Mouse (Mus musculus) midbrain, embryonic 11.5 days (tissue): ENCODE results near the gene Vkorc1l1. TPM values are rescaled to one million over a fixed set of nuclear protein-coding genes. Genes with fewer than 3 reads are reported as not detected.

Experiments used
- ATAC-seq: fragments of 200-750 bp; cut with Nextera tagmentation; 2 replicates; pipeline ENCODE4 v1.8.0; 2017; ENCODE audit warnings: moderate TSS enrichment, moderate library complexity; ENCODE audit not compliant: low FRiP score
- DNase-seq: peaks from one replicate; pipeline ENCODE4 v3.0.0; 2015; ENCODE audit warnings: low spot score; ENCODE audit errors: missing footprints
- H3K27ac ChIP-seq: fragments of 300-500 bp; sonication (generic); 2 replicates; pipeline ENCODE4 v1.5.1; 2014; ENCODE audit warnings: low read depth, low read length
- H3K27me3 ChIP-seq: fragments of 300-500 bp; sonication (generic); 2 replicates; pipeline ENCODE4 v1.6.1; 2014; ENCODE audit warnings: mild to moderate bottlenecking, low read length, moderate library complexity, mixed read lengths; ENCODE audit not compliant: control insufficient read depth, insufficient read depth
- H3K36me3 ChIP-seq: fragments of 300-500 bp; sonication (generic); 2 replicates; pipeline ENCODE4 v1.6.1; 2014; ENCODE audit warnings: mild to moderate bottlenecking, low read length, moderate library complexity, mixed read lengths; ENCODE audit not compliant: control insufficient read depth, insufficient read depth
- H3K4me1 ChIP-seq: fragments of 300-500 bp; sonication (generic); 2 replicates; pipeline ENCODE4 v1.6.1; 2014; ENCODE audit warnings: low read length; ENCODE audit not compliant: control insufficient read depth, insufficient read depth
- H3K4me2 ChIP-seq: fragments of 300-500 bp; sonication (generic); 2 replicates; pipeline ENCODE4 v1.6.1; 2014; ENCODE audit warnings: mild to moderate bottlenecking, moderate library complexity
- H3K4me3 ChIP-seq: fragments of 300-500 bp; sonication (generic); 2 replicates; pipeline ENCODE4 v1.5.1; 2014; ENCODE audit warnings: low read depth, low read length
- H3K9ac ChIP-seq: fragments of 300-500 bp; sonication (generic); 2 replicates; pipeline ENCODE4 v1.6.1; 2014; ENCODE audit warnings: low read length
- H3K9me3 ChIP-seq: fragments of 300-500 bp; sonication (generic); 2 replicates; pipeline ENCODE4 v1.6.1; 2016; ENCODE audit warnings: low read length; ENCODE audit not compliant: control insufficient read depth
- WGBS: fragments of 180-500 bp; shearing (Covaris S2); extraction: QIAGEN DNeasy Blood & Tissue Kit; methylation state at CpG from one replicate; pipeline ENCODE4 v1.1.7; 2014; 5-methylcytosine and 5-hydroxymethylcytosine counted together
- polyA plus RNA-seq: library from polyadenylated mRNA; unstranded; fragments of >200 nt; fragmentation: Nextera tagmentation; extraction: Ambion mirVana; gene quantifications from 2 replicates; pipeline ENCODE4 v1.2.1, GENCODE M21; 2014

The Vkorc1l1 gene
- polyA plus RNA-seq, 1 experiment from 2014 or later: 36.8 TPM

- Histone ChIP-seq H3K4me2 (no peak overlapping the region), H3K9ac (no peak overlapping the region), H3K9me3 (no peaks in the 10 kb centered on the region), H3K36me3 (no peaks in the 10 kb centered on the region), H3K27ac (no peak overlapping the region), H3K27me3 (no peaks in the 10 kb centered on the region), H3K4me1 (no peaks in the 10 kb centered on the region), H3K4me3 (no peak overlapping the region)
- ATAC-seq (no peak), DNase-seq (no peak)
- 85% methylated on average over 4 of the region's 4 CpGs for WGBS
Observed at GRCm38 (mm10) chr5:129963224-129963623, 21.5 kb downstream of the Vkorc1l1 start.

GRCm38 (mm10) chr5:129966448-129966847 lies 24.7 kb downstream of the Vkorc1l1 start:
- DNase-seq (no peak), ATAC-seq (no peak)
- H3K9me3 ChIP-seq: no peaks in the 10 kb centered on the region
- no peaks in the 10 kb centered on the region for H3K27me3 ChIP-seq
- no peaks in the 10 kb centered on the region for H3K4me1 ChIP-seq
- no peak overlapping the region for H3K4me2 ChIP-seq
- no peak overlapping the region for H3K27ac ChIP-seq
- H3K36me3 ChIP-seq: no peaks in the 10 kb centered on the region
- no peak overlapping the region for H3K9ac ChIP-seq
- H3K4me3 ChIP-seq: no peak overlapping the region
- WGBS: 93% methylated on average over 3 of the region's 3 CpGs

- Histone ChIP-seq H3K36me3 (no peaks in the 10 kb centered on the region), H3K27ac (no peak overlapping the region), H3K9me3 (no peaks in the 10 kb centered on the region), H3K4me2 (no peak overlapping the region), H3K27me3 (no peaks in the 10 kb centered on the region), H3K4me1 (no peaks in the 10 kb centered on the region), H3K4me3 (no peak overlapping the region), H3K9ac (no peak overlapping the region)
- WGBS: 90% methylated on average over 7 of the region's 7 CpGs
- no peak for ATAC-seq
- DNase-seq: no peak
Observed at GRCm38 (mm10) chr5:129968417-129968816, 26.6 kb downstream of the Vkorc1l1 start.

DNA sequence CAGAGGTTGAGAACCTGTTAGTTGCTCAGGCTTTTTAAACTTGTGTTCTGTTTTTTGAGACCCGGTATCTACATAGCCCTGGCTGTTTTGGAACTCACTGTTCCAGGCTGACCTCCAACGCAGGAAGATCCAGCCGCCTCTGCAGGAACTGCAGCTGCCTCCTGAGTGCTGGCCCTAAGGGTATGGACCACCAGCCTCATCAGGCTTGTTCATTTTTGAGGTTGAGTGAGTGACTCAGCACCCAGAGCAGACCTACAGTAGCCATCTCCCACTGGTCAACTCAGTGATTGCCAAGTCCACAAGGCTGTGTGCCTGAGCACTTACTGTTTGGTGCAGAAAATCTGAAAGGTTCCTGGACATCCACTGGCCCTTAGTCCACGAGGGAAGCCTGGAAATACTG lies 29.7 kb downstream of the Vkorc1l1 start:
- H3K27ac ChIP-seq: no peak overlapping the region
- ATAC-seq (no peak), DNase-seq (no peak)
- 92% methylated on average over 4 of the region's 4 CpGs for WGBS
- no peaks in the 10 kb centered on the region for H3K36me3 ChIP-seq
- no peak overlapping the region for H3K4me2 ChIP-seq
- no peaks in the 10 kb centered on the region for H3K4me1 ChIP-seq
- no peaks in the 10 kb centered on the region for H3K9me3 ChIP-seq
- H3K4me3 ChIP-seq: no peak overlapping the region
- H3K27me3 ChIP-seq: no peaks in the 10 kb centered on the region
- no peak overlapping the region for H3K9ac ChIP-seq

- ATAC-seq (no peak), DNase-seq (no peak)
- 91% methylated on average over 4 of the region's 4 CpGs for WGBS
- no peak overlapping the region for H3K27ac ChIP-seq
- no peaks in the 10 kb centered on the region for H3K9me3 ChIP-seq
- H3K27me3 ChIP-seq: no peaks in the 10 kb centered on the region
- no peaks in the 10 kb centered on the region for H3K4me1 ChIP-seq
- no peak overlapping the region for H3K9ac ChIP-seq
- H3K36me3 ChIP-seq: no peaks in the 10 kb centered on the region
- H3K4me3 ChIP-seq: no peak overlapping the region
- no peak overlapping the region for H3K4me2 ChIP-seq
Observed at GRCm38 (mm10) chr5:129974354-129974753, 32.6 kb downstream of the Vkorc1l1 start.

- no peak overlapping the region for H3K4me2 ChIP-seq
- ATAC-seq: no peak
- H3K9ac ChIP-seq: no peak overlapping the region
- H3K27me3 ChIP-seq: no peaks in the 10 kb centered on the region
- no peak for DNase-seq
- H3K4me3 ChIP-seq: no peak overlapping the region
- no peaks in the 10 kb centered on the region for H3K4me1 ChIP-seq
- H3K27ac ChIP-seq: no peak overlapping the region
- no peaks in the 10 kb centered on the region for H3K36me3 ChIP-seq
- H3K9me3 ChIP-seq: no peaks in the 10 kb centered on the region
- WGBS: 96% methylated on average over 4 of the region's 4 CpGs
Observed at GRCm38 (mm10) chr5:129974866-129975311, 33.1 kb downstream of the Vkorc1l1 start.

GRCm38 (mm10) chr5:129977768-129978167 lies 36.0 kb downstream of the Vkorc1l1 start:
- Histone ChIP-seq H3K4me2 (no peak overlapping the region), H3K36me3 (no peaks in the 10 kb centered on the region), H3K4me1 (no peaks in the 10 kb centered on the region), H3K4me3 (no peak overlapping the region), H3K9me3 (no peaks in the 10 kb centered on the region), H3K27me3 (no peaks in the 10 kb centered on the region), H3K27ac (no peak overlapping the region), H3K9ac (no peak overlapping the region)
- WGBS: 88% methylated on average over 4 of the region's 4 CpGs
- DNase-seq (no peak), ATAC-seq (no peak)

GRCm38 (mm10) chr5:129978608-129979007 lies 36.8 kb downstream of the Vkorc1l1 start:
- H3K4me3 ChIP-seq: no peak overlapping the region
- no peak overlapping the region for H3K27ac ChIP-seq
- ATAC-seq (no peak), DNase-seq (no peak)
- H3K9ac ChIP-seq: no peak overlapping the region
- 93% methylated on average over 5 of the region's 5 CpGs for WGBS
- H3K27me3 ChIP-seq: no peaks in the 10 kb centered on the region
- H3K9me3 ChIP-seq: no peaks in the 10 kb centered on the region
- H3K36me3 ChIP-seq: no peaks in the 10 kb centered on the region
- no peak overlapping the region for H3K4me2 ChIP-seq
- no peaks in the 10 kb centered on the region for H3K4me1 ChIP-seq

DNA sequence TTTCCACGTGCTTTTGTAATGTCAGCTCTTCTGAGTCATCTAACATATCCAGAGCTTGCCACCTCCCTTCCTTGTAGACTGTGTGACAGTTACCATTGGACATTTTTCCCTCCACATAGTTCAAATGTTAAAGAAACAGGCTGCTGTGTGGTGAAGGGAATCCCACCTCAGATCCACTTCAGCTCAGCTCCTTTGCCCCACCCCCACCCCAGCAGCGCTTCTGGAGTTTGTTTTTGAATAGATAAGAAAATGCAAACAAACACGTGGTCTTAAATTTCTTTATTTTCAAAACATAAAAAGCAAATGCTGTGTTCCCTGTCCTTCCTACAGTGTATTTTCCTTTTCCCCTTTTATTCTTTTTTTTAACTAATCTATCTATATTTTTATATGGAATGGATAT lies 38.4 kb downstream of the Vkorc1l1 start:
- no peaks in the 10 kb centered on the region for H3K27me3 ChIP-seq
- H3K9ac ChIP-seq: no peak overlapping the region
- no peak overlapping the region for H3K27ac ChIP-seq
- H3K9me3 ChIP-seq: no peaks in the 10 kb centered on the region
- no peaks in the 10 kb centered on the region; the same call in 1 of the 2 replicates for H3K36me3 ChIP-seq
- H3K4me2 ChIP-seq: no peak overlapping the region
- no peak overlapping the region for H3K4me3 ChIP-seq
- no peaks in the 10 kb centered on the region for H3K4me1 ChIP-seq
- ATAC-seq (no peak), DNase-seq (no peak)
- WGBS: 82% methylated on average over 3 of the region's 3 CpGs

- 84% methylated on average over 13 of the region's 13 CpGs for WGBS
- Histone ChIP-seq H3K9me3 (no peaks in the 10 kb centered on the region), H3K27me3 (no peaks in the 10 kb centered on the region), H3K4me2 (no peak overlapping the region), H3K27ac (no peak overlapping the region), H3K9ac (no peak overlapping the region), H3K4me3 (no peak overlapping the region), H3K36me3 (no peaks in the 10 kb centered on the region; the same call in 1 of the 2 replicates), H3K4me1 (no peaks in the 10 kb centered on the region)
- DNase-seq (no peak), ATAC-seq (no peak)
Observed at GRCm38 (mm10) chr5:129989376-129989775, 47.6 kb downstream of the Vkorc1l1 start.
